Mouse (Mus musculus) spleen, adult 2 months (tissue): ENCODE results near the gene Tldc2.

ENCODE experiments used
- CTCF ChIP-seq: fragments of 200-500 bp; IDR thresholded peaks from 2 replicates; pipeline ENCODE4 v1.5.1; 2011; ENCODE audit warnings: mild to moderate bottlenecking, inconsistent platforms; ENCODE audit not compliant: insufficient read depth, insufficient read length, insufficient replicate concordance; ENCODE audit errors: extremely low read depth
- POLR2A ChIP-seq: fragments of 200-500 bp; IDR thresholded peaks from 2 replicates; pipeline ENCODE4 v1.6.1; 2011; ENCODE audit warnings: low read depth, low read length, inconsistent platforms

DNA sequence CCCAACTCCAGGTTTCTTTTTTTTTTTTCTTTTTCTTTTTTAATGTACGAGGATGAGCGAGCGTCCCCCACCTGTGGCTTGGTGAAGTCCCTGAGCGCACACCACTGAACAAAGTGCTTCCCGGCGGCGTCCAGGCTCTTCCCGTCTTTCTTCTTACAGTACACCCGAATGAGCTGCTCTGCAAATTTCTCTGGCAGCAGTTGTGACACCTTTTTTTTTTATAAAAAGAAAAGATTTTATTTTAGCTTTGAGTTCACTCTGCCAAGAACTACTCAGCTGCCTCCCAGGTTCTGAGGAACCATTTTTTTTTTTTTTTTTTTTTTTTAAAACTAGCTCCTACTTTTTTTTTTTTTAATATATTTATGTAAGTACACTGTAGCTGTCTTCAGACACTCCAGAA lies 14.8 kb downstream of the Tldc2 start:
- no peak for TF ChIP-seq CTCF
- TF ChIP-seq POLR2A, result no peak
